Mouse (Mus musculus) frontal cortex, postnatal 25 days (tissue): ENCODE measurements around the gene Adsl.
"Not testable (repeated sequence)": the region's sequence is repeated elsewhere in the genome, so short reads cannot be mapped to it uniquely, and the experiment has no call there.

Source experiments
- DNase-seq, 2 experiments: peaks; one replicate each; pipeline ENCODE4 v3.0.0; 2022; ENCODE audit warnings: low spot score in 2 of 2

The Adsl gene

DNA sequence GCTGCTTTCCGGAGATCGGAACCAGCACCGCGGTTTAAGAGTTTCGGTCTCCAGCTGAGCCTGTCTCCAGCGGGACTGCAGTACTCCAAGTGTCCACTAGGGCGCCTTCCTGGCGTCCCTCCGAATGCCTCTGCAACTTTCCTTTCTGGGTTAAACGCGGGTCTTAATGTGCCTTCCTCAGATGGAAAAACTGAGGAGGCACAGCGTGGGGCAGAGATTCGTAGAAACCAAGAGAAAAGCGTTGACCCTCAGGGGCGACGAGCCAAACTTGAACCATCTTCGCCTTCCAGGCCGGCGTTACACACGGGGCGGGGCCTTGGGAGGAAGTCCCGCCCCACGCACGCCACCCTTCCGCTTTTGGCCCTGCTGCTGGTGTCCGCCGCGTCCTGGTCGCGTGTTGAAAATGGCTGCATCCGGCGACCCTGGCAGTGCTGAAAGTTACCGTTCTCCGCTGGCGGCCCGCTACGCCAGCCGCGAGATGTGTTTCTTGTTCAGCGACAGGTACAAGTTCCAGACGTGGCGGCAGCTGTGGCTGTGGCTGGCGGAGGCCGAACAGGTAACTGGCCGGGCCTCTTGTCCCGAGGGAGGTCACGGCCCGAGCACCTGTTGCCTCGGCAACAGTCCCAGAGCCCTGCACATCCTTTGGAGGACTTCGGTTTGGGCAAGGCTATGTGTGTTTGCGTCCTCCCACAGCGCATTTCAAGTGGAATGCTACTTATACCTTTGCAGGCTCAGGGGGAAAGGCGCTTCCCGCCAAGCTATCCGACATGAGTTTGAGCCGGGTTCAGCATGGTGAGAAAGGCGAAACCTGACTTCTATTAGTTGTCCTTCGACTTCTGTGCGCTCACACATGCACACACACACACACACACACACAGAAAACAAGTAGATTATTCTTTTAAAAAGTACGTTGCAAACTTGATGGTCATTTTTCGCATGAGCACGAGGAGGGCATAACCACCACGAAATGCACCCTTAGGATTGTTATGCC lies at the start of gene Adsl:
TSS of gene Adsl (plus strand) at position 346 of the 991 bp plus-strand sequence.
- peak; percentile 69 to 74 for DNase-seq

DNA sequence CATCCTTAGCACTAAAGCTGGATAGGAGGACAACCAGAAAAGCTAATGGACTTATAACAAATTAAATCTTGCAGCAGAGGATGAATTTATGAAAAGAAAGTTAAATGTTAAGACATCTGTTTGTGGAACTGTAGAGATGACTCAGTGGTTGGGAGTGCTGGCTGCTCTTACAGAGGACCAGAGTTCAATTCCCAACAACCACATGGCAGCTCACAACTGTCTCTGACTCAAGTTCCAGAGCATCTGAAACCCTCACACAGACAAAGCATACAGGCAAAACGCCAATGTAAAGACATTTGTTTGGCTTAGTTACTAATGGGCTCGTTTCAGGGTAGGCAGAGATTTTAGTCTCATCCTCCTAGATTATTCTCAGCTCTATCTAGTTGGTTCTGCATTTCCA lies 48.5 kb upstream of the Adsl start:
- DNase-seq: no peak

GRCm38 (mm10) chr15:80901806-80902513 lies 46.3 kb upstream of the Adsl start:
- DNase-seq: peak in 1 of 2 experiments; percentile 12

GRCm38 (mm10) chr15:80904776-80905175 lies 43.5 kb upstream of the Adsl start:
- not testable (repeated sequence) for DNase-seq

- DNase-seq: no peak
Measured at GRCm38 (mm10) chr15:80910183-80910582, 38.1 kb upstream of the Adsl start.

- no peak for DNase-seq
Measured at GRCm38 (mm10) chr15:80910790-80911531, 37.3 kb upstream of the Adsl start.

DNA sequence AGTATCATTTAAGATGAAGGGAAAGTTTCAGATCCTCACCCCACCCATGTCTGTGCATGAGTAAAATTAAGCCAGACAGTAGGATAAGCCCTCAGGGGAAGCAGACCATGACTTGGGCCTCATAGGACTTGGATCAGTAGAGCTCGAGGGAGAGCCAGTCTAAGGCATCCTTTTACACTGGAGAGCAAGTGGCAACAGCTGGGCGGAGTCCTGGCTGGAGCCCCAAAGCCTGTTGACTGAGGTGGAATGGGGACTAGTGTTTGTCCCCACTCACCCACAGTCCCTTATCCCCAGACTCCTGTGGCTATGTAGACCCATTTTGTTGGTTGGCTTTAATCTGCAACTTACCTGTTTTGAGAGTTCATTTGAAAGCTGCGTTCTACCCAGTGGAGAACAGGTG lies 36.1 kb upstream of the Adsl start:
- DNase-seq: no peak

- DNase-seq: no peak
Measured at GRCm38 (mm10) chr15:80913803-80914202, 34.5 kb upstream of the Adsl start.

DNA sequence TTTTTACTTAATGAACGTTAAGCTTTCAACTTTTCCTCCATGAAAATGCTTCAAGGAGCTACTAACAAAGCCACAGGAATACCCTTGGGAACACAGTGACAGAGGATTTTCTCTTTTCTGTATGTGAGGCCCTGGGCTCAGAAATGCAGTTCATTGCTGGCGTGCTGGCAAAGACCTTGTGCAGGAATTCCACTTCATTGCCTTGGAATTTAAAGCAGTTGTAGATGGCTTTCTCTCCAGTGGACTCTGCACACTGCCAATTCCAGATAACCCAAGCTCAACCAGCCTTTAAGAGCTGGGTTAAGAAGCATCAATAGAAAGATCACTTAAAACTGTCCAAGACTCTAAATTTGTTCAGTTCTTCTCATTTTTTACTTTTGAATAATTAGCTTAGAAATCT lies 32.4 kb upstream of the Adsl start:
- DNase-seq: no peak

DNA sequence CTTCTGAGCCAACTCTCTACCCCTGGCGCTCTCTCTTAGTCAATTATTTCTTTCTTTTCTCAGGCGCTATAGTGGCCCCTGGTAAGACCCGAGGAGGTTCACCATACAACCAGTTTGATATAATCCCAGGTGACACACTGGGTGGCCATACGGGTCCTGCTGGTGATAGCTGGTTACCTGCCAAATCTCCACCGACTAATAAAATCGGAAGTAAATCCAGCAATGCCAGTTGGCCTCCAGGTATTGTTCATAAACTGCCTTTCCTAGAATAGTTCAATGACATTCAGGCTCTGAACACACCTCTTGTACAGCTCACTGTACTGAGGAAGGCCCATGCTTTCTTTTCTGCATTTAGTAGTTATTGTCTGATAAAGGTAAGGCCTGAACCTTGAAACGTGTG lies 31.7 kb upstream of the Adsl start:
- no peak for DNase-seq

GRCm38 (mm10) chr15:80920346-80920745 lies 27.9 kb upstream of the Adsl start:
- DNase-seq: no peak

GRCm38 (mm10) chr15:80921781-80922180 lies 26.5 kb upstream of the Adsl start:
- DNase-seq: no peak

DNA sequence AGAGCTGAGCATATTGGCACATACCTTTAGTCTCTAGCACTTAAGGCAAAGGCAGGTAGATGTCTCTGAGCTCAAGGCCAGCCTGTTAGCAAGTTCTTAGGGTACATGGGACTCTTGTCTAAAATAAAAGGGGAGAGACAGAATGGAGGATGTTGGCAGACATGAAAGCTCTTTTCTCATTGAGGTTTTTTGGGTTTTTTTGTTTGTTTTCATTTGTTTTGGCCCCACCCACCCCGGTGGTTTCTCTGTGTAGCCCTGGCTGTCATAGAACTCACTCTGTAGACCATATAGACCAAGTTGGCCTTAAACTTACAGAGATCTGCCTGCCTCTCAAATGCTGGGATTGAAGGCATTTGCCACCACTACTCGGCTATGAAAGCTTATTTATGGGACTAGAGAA lies 24.1 kb upstream of the Adsl start:
- no peak for DNase-seq

GRCm38 (mm10) chr15:80928811-80929355 lies 19.4 kb upstream of the Adsl start:
- DNase-seq: no peak

GRCm38 (mm10) chr15:80930048-80930571 lies 18.2 kb upstream of the Adsl start:
- no peak for DNase-seq

DNA sequence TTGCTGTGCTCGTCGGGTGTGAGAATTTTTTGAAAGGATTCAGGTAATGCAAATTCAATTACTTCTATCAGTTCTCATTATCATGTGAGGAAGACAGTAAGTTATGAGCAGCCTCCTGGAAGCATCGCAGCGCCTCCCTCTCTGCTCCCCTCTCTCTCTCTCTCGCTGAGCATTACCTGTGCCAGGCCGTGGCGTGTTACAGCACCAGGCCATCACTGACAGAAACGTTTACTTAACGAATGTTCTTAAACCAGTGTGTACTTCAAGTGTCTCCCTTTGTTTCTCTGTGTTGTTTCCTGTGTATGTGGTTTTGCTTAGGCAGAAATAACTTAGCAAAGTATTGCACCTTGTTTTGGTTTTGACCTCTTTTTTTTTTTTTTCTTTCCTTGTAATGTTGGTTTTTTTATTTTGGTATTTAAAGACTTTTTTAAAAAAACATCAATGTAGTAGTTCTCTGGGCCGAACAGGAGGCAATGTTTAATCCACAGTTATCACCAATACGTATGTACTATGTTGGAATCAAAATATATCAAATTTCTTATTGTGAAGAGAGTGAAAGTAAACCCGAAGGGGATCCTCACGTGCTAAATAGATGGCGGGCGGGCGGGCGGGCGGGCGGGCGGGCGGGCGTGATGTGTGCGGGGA lies 17.5 kb upstream of the Adsl start:
- DNase-seq: not testable (repeated sequence)

DNA sequence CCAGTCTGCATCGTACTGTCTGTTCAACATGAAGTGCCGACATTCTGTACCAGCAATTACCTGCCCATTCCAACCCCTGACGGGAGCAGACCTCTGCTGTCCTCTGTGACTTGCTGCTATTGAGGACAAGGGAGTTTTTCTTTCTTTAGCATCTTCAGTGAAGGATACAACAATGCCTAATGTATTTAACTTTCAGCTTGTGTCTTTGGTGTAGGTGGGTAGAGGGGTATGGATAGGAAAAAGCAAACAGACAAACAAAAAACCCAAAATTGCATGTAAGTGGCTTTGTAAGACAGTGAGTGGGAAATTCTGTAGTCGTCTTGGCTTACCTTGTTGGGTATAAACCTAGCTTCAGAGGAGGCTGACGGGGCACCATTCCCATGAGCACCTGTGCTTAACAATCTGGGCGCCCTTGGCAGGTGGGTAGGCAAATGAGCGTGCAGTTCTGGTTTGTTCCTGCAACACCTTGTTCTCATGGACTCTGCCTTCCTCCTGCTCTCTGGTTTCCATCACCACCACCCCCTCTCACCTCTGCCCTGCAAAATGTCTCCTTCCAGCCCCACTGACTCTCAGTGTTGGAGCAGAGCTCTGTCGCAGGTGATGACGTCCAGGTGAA lies 16.8 kb upstream of the Adsl start:
- DNase-seq: no peak

DNA sequence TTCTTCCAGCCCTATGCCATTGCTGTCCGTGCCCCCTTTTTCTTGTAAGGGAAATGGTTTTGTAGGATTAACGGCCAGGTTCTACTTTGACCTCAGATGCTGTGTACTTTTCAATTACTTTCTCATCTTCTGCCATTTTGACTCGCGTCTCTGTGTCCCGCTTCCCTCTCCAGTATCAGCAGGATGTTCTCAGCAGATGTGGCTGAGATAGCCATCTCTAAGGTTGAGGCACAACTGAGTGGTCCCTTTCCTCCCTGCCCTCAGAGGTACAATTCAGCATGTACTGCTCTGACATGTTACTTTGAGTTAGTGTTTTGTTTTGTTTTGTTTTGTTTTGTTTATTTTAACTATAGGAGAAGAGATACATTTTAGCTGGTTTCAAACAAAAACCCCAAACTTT lies 13.4 kb upstream of the Adsl start:
- no peak for DNase-seq

GRCm38 (mm10) chr15:80936686-80937085 lies 11.6 kb upstream of the Adsl start:
- DNase-seq: no peak

DNA sequence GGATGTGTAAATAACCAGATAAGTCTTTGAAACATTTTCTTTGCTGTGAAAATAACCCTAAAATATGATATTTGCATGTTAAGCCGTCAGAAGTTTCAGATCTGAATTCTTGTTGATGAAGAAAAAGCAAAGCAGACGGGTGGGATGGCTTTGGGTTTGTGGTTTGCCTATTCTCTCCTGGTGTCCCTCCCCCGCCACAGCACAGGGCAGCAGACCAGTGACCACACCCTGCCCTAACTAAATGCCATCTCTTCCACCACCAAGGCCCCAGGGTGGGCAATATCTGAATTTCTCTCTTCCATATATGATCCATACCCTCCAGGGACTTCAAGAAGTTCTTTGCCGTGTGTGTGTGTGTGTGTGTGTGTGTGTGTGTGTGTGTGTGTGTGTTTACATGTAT lies 9.7 kb upstream of the Adsl start:
- no peak for DNase-seq

DNA sequence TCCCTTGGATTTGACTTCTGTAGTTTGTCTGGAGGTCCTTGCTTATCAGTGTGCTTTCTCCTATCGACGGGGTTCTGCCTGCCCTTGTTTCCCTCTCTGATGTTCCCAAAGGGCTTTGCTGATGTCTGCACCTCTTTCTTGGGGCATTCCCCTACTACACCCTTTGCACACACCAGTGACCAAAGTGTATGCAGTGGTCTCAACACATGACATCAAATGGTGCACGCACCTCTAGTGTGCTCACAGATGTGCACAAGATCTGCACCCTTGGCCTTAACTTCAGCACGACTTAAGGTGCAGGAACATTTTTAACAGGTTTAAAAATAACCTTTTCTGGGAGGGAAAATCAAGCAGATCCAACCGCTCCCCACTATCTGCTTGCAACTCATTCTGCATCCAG lies 8.9 kb upstream of the Adsl start:
- DNase-seq: no peak
